Mouse (Mus musculus) cortical plate, adult 2 months (tissue): ENCODE measurements at regions not wholly inside any gene's neighbourhood (a gene's known extent, or its start where the extent isn't known, plus 50 kb on each side); places are given as distances from the start of the nearest gene placed in this dataset.
"Not testable (repeated sequence)": the region's sequence is repeated elsewhere in the genome, so short reads cannot be mapped to it uniquely, and the experiment has no call there.

Experiments used
- CTCF ChIP-seq: fragments of 200-500 bp; IDR thresholded peaks from 2 replicates; pipeline ENCODE4 v1.5.1; 2011; ENCODE audit warnings: mild to moderate bottlenecking, control low read depth, low read length; ENCODE audit not compliant: insufficient read depth; ENCODE audit errors: extremely low read depth
- POLR2A ChIP-seq: fragments of 200-500 bp; IDR thresholded peaks from 2 replicates; pipeline ENCODE4 v1.6.1; 2011; ENCODE audit warnings: mild to moderate bottlenecking, low read length, control low read depth; ENCODE audit not compliant: insufficient read depth; ENCODE audit errors: extremely low read depth

GRCm38 (mm10) chr10:25621747-25622134, 85.7 kb upstream of the Smlr1 start:
- TF ChIP-seq CTCF, POLR2A: not testable (repeated sequence)
